Mouse (Mus musculus): ENCODE data around the gene 4931422A03Rik. TPM values are rescaled to one million over a fixed set of nuclear protein-coding genes. Genes with fewer than 3 reads are reported as not detected.

The 4931422A03Rik gene
- polyA plus RNA-seq, 1 experiment from 2014 or later: 1.8 TPM

DNA sequence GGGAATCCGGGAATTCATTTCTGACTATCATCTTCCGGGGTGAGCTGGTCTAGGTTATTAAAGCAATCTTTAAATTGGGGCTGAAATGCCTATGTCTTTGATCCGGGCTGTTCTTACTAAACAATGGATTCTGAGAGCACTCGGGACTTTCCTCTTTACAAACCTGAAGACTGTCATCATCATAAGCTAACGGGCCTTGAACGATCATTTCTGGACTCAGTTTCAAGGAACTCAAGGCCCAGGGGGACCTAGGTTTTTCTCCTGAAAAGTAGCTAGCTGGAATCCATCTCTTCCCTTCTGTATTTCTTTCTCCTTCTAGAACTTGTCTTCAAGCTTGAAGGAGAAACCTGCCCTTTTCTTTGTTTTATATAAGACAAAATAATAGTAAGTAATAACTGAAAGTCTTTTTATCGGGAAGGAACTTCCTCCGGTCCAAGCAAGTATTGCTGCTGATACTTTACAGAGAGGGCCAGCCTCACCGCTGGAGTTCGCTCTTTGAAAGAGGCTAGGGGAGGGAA is 59.2 kb downstream of the 4931422A03Rik start:
- Histone ChIP-seq H3K27ac (ENCODE audit: low read depth, low read length) (peak overlapping the region; percentile 38; the same call in 1 of the 2 replicates), H3K9ac (ENCODE audit: low read depth, low read length) (peak overlapping the region; percentile 35; the same call in 1 of the 2 replicates), H3K4me1 (ENCODE audit: control insufficient read depth, insufficient read depth, low read length) (peaks cover 10% of the 10 kb centered on the region; the same call in 1 of the 2 replicates), H3K9me3 (ENCODE audit: control insufficient read depth, low read length) (no peaks in the 10 kb centered on the region), H3K4me2 (replicated peaks; ENCODE audit: low read depth, low read length) (peak overlapping the region; percentile 96), H3K4me3 (ENCODE audit: low read length) (peak overlapping the region; percentile 70), H3K27me3 (ENCODE audit: control insufficient read depth, insufficient read depth, low read length) (peaks cover 26% of the 10 kb centered on the region), H3K36me3 (ENCODE audit: control insufficient read depth, insufficient read depth, low read length) (no peaks in the 10 kb centered on the region)
- WGBS: 17% methylated on average over 10 of the region's 10 CpGs
- no peak for ATAC-seq (ENCODE audit: low FRiP score, low TSS enrichment)

DNA sequence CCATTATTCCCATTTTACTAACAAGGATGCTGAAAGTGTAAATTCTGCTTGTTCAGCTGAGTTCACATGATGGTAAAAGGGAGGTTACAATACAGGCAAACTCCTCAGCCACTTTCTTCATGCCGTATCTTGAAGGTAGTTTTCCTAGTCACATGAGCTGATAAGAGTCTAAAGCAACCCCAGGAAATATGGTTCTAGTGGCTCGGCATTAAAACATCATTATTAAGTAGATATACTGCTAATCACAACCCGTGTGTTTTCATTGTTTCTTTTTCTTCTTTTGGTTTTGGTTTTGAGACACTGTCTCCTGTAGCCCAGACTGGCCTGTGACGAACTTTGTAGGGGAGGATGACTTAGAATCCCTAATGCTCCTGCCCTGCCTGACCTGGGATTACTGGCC is 60.0 kb downstream of the 4931422A03Rik start:
- H3K4me2 ChIP-seq (replicated peaks; ENCODE audit: low read depth, low read length): no peak overlapping the region
- WGBS: 56% methylated on average over 4 of the region's 4 CpGs
- no peak overlapping the region for H3K9ac ChIP-seq (ENCODE audit: low read depth, low read length)
- H3K36me3 ChIP-seq (ENCODE audit: control insufficient read depth, insufficient read depth, low read length): no peaks in the 10 kb centered on the region
- H3K4me1 ChIP-seq (ENCODE audit: control insufficient read depth, insufficient read depth, low read length): peaks cover 10% of the 10 kb centered on the region; the same call in 1 of the 2 replicates
- peaks cover 26% of the 10 kb centered on the region for H3K27me3 ChIP-seq (ENCODE audit: control insufficient read depth, insufficient read depth, low read length)
- H3K9me3 ChIP-seq (ENCODE audit: control insufficient read depth, low read length): no peaks in the 10 kb centered on the region
- no peak for ATAC-seq (ENCODE audit: low FRiP score, low TSS enrichment)
- H3K4me3 ChIP-seq (ENCODE audit: low read length): no peak overlapping the region
- no peak overlapping the region for H3K27ac ChIP-seq (ENCODE audit: low read depth, low read length)

DNA sequence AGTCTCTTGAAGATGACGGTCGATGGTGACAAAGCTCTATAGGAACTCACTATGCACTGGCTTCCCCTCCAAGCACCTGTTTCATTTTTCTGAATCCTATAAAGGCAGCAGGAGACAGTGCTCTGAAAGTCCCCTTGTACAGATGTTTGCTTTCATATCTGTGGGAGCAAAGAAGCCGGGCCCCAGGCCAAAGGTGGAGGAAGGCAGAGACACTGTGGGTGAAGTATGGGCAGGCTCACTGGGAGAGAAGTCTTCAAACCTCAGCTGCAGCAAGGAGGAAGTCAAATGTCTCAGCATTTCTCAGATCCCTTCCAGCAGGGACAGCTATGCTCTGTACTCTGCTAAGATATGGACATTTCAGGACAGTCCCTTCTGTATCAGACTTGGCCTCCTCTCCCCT is 62.8 kb downstream of the 4931422A03Rik start:
- H3K9me3 ChIP-seq (ENCODE audit: control insufficient read depth, low read length): no peaks in the 10 kb centered on the region
- H3K9ac ChIP-seq (ENCODE audit: low read depth, low read length): no peak overlapping the region
- no peak overlapping the region for H3K4me2 ChIP-seq (replicated peaks; ENCODE audit: low read depth, low read length)
- no peak for ATAC-seq (ENCODE audit: low FRiP score, low TSS enrichment)
- H3K4me1 ChIP-seq (ENCODE audit: control insufficient read depth, insufficient read depth, low read length): peaks cover 5% of the 10 kb centered on the region; the same call in 1 of the 2 replicates
- no peak overlapping the region for H3K4me3 ChIP-seq (ENCODE audit: low read length)
- H3K27me3 ChIP-seq (ENCODE audit: control insufficient read depth, insufficient read depth, low read length): peaks cover 15% of the 10 kb centered on the region
- no peaks in the 10 kb centered on the region for H3K36me3 ChIP-seq (ENCODE audit: control insufficient read depth, insufficient read depth, low read length)
- 93% methylated on average over 3 of the region's 3 CpGs for WGBS
- H3K27ac ChIP-seq (ENCODE audit: low read depth, low read length): no peak overlapping the region

DNA sequence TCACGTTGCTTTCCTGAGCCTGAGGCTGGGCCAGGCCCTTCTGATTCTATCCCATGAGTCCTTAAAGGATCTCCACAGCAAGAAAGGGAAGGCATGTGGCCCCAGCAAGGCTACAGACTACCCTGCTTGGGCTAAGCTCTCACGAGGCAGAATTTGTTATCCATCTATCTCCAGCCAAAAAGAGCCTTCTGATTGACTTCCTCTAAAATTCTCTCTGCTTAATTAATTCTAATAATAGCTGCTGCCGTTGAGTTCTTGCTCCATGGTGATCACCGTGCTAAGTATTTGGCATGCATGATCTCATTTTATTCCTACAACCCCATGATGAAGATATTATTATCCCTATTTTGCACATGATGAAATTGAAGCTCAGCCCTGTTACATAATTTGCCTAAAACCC is 65.8 kb downstream of the 4931422A03Rik start:
- Histone ChIP-seq H3K27ac (ENCODE audit: low read depth, low read length) (no peak overlapping the region), H3K4me2 (replicated peaks; ENCODE audit: low read depth, low read length) (no peak overlapping the region), H3K9me3 (ENCODE audit: control insufficient read depth, low read length) (no peaks in the 10 kb centered on the region), H3K9ac (ENCODE audit: low read depth, low read length) (no peak overlapping the region), H3K4me1 (ENCODE audit: control insufficient read depth, insufficient read depth, low read length) (no peaks in the 10 kb centered on the region), H3K36me3 (ENCODE audit: control insufficient read depth, insufficient read depth, low read length) (no peaks in the 10 kb centered on the region), H3K4me3 (ENCODE audit: low read length) (no peak overlapping the region), H3K27me3 (ENCODE audit: control insufficient read depth, insufficient read depth, low read length) (no peaks in the 10 kb centered on the region)
- WGBS: 72% methylated on average over 4 of the region's 4 CpGs
- ATAC-seq (ENCODE audit: low FRiP score, low TSS enrichment): no peak

GRCm38 (mm10) chr2:103959574-103959973 is 68.6 kb downstream of the 4931422A03Rik start:
- no peak overlapping the region for H3K27ac ChIP-seq (ENCODE audit: low read depth, low read length)
- no peak for ATAC-seq (ENCODE audit: low FRiP score, low TSS enrichment)
- H3K9me3 ChIP-seq (ENCODE audit: control insufficient read depth, low read length): no peaks in the 10 kb centered on the region
- H3K27me3 ChIP-seq (ENCODE audit: control insufficient read depth, insufficient read depth, low read length): no peaks in the 10 kb centered on the region
- H3K4me3 ChIP-seq (ENCODE audit: low read length): no peak overlapping the region
- H3K4me1 ChIP-seq (ENCODE audit: control insufficient read depth, insufficient read depth, low read length): no peaks in the 10 kb centered on the region
- no peak overlapping the region for H3K9ac ChIP-seq (ENCODE audit: low read depth, low read length)
- no peak overlapping the region for H3K4me2 ChIP-seq (replicated peaks; ENCODE audit: low read depth, low read length)
- H3K36me3 ChIP-seq (ENCODE audit: control insufficient read depth, insufficient read depth, low read length): no peaks in the 10 kb centered on the region
- WGBS: 91% methylated on average over 6 of the region's 6 CpGs

- no peak for ATAC-seq (ENCODE audit: low FRiP score, low TSS enrichment)
- Histone ChIP-seq H3K27me3 (ENCODE audit: control insufficient read depth, insufficient read depth, low read length) (no peaks in the 10 kb centered on the region), H3K9me3 (ENCODE audit: control insufficient read depth, low read length) (no peaks in the 10 kb centered on the region), H3K27ac (ENCODE audit: low read depth, low read length) (no peak overlapping the region), H3K36me3 (ENCODE audit: control insufficient read depth, insufficient read depth, low read length) (no peaks in the 10 kb centered on the region), H3K9ac (ENCODE audit: low read depth, low read length) (no peak overlapping the region), H3K4me2 (replicated peaks; ENCODE audit: low read depth, low read length) (no peak overlapping the region), H3K4me3 (ENCODE audit: low read length) (no peak overlapping the region), H3K4me1 (ENCODE audit: control insufficient read depth, insufficient read depth, low read length) (no peaks in the 10 kb centered on the region)
- 88% methylated on average over 5 of the region's 5 CpGs for WGBS
Observed at GRCm38 (mm10) chr2:103959066-103959465, 69.1 kb downstream of the 4931422A03Rik start.

DNA sequence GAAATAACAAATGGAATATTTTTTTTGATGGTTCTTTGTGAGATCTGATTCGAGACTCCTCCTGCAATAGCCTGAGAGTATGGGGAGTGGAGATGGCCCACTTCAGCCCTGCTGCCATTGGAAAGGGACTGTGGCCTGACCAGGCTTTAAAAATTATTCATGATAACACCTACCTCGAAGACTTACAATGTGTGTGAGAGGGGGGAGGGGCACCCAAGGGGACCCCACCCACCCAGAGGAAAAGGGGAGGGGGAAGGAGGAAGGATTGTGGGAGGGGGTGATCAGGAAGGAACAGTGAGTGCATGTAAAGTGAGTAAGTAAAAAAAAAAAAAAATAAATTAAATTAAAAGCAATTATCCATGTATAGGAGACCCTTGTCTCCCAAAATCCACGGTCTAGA is 69.5 kb downstream of the 4931422A03Rik start:
- Histone ChIP-seq H3K27me3 (ENCODE audit: control insufficient read depth, insufficient read depth, low read length) (no peaks in the 10 kb centered on the region), H3K4me3 (ENCODE audit: low read length) (no peak overlapping the region)
- WGBS: 74% methylated on average over 3 of the region's 3 CpGs

DNA sequence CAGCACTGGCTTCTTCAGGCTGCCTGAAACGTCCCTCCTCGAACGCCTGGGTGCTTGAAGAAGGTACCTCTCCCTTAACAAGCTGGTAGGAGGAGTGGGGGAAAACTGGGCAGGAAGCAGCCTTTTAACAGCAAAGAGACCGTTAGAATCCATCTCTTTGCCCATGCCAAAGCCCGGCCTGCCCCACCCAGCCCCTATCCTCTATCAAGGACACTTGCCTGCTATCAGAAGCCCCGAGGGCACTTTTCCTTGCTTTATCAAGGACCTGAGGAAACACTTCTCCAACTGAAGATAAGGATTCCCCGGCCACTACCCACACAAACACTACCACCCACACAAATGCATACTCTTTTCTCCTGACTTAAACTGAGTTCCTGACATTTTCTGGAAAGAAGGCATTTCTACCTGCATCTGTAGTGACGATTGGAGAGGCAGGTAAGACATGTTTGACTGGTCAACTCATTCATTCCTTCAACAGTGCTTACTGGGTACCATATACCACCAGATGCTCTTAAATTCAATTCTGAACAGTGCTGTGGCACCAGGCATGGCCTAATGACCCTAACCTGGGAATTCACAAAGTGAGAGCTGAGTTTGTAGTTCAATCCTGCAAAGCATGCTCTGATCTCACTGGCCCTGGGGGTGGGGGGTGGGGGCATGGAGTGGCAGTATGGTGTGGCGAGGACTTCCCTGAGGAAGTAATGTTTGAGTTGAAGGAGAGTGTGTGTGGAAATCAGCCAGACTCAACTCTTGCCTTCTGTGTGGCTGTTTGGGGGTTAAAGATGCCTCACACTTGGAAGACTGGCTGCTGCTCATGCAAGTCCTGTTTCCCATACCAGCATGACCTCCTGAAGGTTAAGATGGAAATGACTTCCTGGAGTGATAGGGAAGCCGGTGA is 70.3 kb downstream of the 4931422A03Rik start, which contains the start of gene Lmo2:
Lmo2 (plus strand) TSS at position 338 of the 898 bp plus-strand sequence.
- no peaks in the 10 kb centered on the region for H3K36me3 ChIP-seq (ENCODE audit: control insufficient read depth, insufficient read depth, low read length)
- H3K27me3 ChIP-seq (ENCODE audit: control insufficient read depth, insufficient read depth, low read length): no peaks in the 10 kb centered on the region
- H3K4me2 ChIP-seq (replicated peaks; ENCODE audit: low read depth, low read length): no peak within 1 kb of the TSS
- H3K27ac ChIP-seq (ENCODE audit: low read depth, low read length): no peak within 1 kb of the TSS
- no peak within 1 kb of the TSS for H3K9ac ChIP-seq (ENCODE audit: low read depth, low read length)
- H3K9me3 ChIP-seq (ENCODE audit: control insufficient read depth, low read length): no peaks in the 10 kb centered on the region
- H3K4me3 ChIP-seq (ENCODE audit: low read length): no peak within 1 kb of the TSS
- 68% methylated on average over 10 of the region's 10 CpGs for WGBS
- no peak for ATAC-seq (ENCODE audit: low FRiP score, low TSS enrichment)
- no peaks in the 10 kb centered on the region for H3K4me1 ChIP-seq (ENCODE audit: control insufficient read depth, insufficient read depth, low read length)

More for the DNA sequence above, 69.5 kb downstream of the 4931422A03Rik start:
- Histone ChIP-seq H3K27ac (ENCODE audit: low read depth, low read length) (no peak overlapping the region), H3K4me1 (ENCODE audit: control insufficient read depth, insufficient read depth, low read length) (no peaks in the 10 kb centered on the region), H3K9ac (ENCODE audit: low read depth, low read length) (no peak overlapping the region), H3K9me3 (ENCODE audit: control insufficient read depth, low read length) (no peaks in the 10 kb centered on the region), H3K36me3 (ENCODE audit: control insufficient read depth, insufficient read depth, low read length) (no peaks in the 10 kb centered on the region), H3K4me2 (replicated peaks; ENCODE audit: low read depth, low read length) (no peak overlapping the region)
- no peak for ATAC-seq (ENCODE audit: low FRiP score, low TSS enrichment)

- no peaks in the 10 kb centered on the region for H3K27me3 ChIP-seq (ENCODE audit: control insufficient read depth, insufficient read depth, low read length)
- no peak overlapping the region for H3K4me2 ChIP-seq (replicated peaks; ENCODE audit: low read depth, low read length)
- no peak overlapping the region for H3K9ac ChIP-seq (ENCODE audit: low read depth, low read length)
- no peak for ATAC-seq (ENCODE audit: low FRiP score, low TSS enrichment)
- no peaks in the 10 kb centered on the region for H3K36me3 ChIP-seq (ENCODE audit: control insufficient read depth, insufficient read depth, low read length)
- H3K4me1 ChIP-seq (ENCODE audit: control insufficient read depth, insufficient read depth, low read length): no peaks in the 10 kb centered on the region
- H3K27ac ChIP-seq (ENCODE audit: low read depth, low read length): no peak overlapping the region
- H3K4me3 ChIP-seq (ENCODE audit: low read length): no peak overlapping the region
- no peaks in the 10 kb centered on the region for H3K9me3 ChIP-seq (ENCODE audit: control insufficient read depth, low read length)
- 78% methylated on average over 6 of the region's 6 CpGs for WGBS
Observed at GRCm38 (mm10) chr2:103956867-103957266, 71.3 kb downstream of the 4931422A03Rik start.
